Mouse (Mus musculus) E14TG2a.4 (cell line): ENCODE measurements at regions not wholly inside any gene's neighbourhood (a gene's known extent, or its start where the extent isn't known, plus 50 kb on each side); places are given as distances from the start of the nearest gene placed in this dataset.
"Not testable (repeated sequence)": the region's sequence is repeated elsewhere in the genome, so short reads cannot be mapped to it uniquely, and the experiment has no call there.

Source experiments
- CTCF ChIP-seq: conservative IDR thresholded peaks from 2 replicates; pipeline ENCODE4 v1.5.1; 2014; ENCODE audit warnings: low read length
- NANOG ChIP-seq: IDR thresholded peaks from 2 replicates; pipeline ENCODE4 v1.6.1; 2014; ENCODE audit warnings: borderline replicate concordance, low read length, mixed read lengths
- POU5F1 ChIP-seq: IDR thresholded peaks from 2 replicates; pipeline ENCODE4 v1.6.1; 2014; ENCODE audit warnings: low read length, borderline replicate concordance

DNA sequence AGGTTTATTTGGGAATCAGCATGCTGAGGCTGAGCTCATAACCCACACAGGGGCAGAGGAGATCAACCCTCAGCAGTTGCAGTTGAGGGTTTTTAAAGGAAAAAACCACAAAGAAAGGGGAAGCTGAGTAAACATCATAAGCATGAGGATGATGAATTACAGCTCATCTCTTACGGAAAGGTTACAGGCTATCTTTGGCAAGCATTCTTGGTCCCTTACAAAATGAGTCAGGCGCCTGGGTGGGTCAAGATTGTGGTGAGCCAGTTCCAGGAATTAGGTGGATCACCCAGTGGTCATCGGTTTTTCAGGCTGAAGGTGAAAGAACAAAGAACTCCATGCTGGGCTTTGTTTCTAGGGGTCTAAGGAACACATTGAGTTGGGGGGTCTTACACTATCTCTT lies 121.5 kb downstream of the Anxa5 start:
- TF ChIP-seq CTCF, POU5F1, NANOG: not testable (repeated sequence)
